Mouse (Mus musculus) bone marrow macrophage, adult 2 months (primary cell): ENCODE results near the gene Pkig.

Experiments
- CTCF ChIP-seq: IDR thresholded peaks from 2 replicates; pipeline ENCODE4 v1.5.1; 2012; ENCODE audit warnings: low read depth, mild to moderate bottlenecking, low read length, moderate library complexity
- POLR2A ChIP-seq: IDR thresholded peaks from 2 replicates; pipeline ENCODE4 v1.6.1; 2012; ENCODE audit warnings: mild to moderate bottlenecking, low read depth, low read length, borderline replicate concordance

DNA sequence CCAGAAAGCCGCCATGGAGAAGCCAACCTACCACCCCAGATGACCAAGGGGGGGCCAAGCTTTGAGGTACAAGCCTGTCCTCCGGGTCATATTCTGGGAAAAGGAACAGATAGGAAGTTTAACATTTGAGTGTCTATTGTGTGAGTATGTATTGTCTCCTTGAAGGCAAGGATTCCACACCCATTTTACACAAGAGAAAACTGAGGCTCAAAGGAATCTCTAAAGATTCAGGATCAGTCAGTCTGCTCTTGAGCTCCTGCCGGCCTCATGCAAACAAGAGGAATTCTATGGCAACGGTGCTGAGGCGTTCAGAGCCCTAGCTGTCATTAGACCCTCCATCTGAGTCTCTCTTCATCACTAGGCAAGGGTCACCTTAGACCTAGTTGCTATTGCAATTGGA lies 84.5 kb downstream of the Pkig start:
- no peak for TF ChIP-seq CTCF
- no peak for TF ChIP-seq POLR2A
